Mouse (Mus musculus) adrenal gland, postnatal 36 days (tissue): ENCODE results near the gene Dock1. TPM values are rescaled to one million over a fixed set of nuclear protein-coding genes. Genes with fewer than 3 reads are reported as not detected.

Experiments
- DNase-seq, 2 experiments: peaks; one replicate each; pipeline ENCODE4 v3.0.0; 2021; ENCODE audit warnings: mixed read lengths in 1 of 2
- total RNA-seq, 2 experiments: library from RNA; stranded (reverse); gene quantifications; 2 replicates each; pipeline ENCODE4 v1.2.3; 2021

Gene Dock1
- total RNA-seq, 2 experiments from 2014 or later: 148 to 181 TPM

DNA sequence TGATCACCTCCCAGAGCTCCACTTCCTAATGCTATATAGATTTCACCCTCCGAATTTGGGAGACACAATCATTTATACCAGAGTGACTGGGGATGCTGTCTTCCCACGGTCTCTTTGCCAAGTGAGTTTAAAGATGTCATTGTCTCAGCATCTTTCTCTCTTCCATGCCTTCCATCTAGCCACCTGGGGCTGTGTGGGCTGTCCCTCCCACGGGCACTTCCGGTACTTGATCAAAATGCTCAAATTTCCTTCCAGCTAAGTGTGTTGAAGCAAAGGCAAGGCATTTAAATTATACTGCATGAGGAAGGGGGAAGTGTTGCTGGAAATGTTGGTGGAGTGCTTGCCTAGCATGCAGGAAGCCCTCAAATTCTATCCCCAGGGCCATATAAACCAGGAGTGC, 388.6 kb downstream of the Dock1 start:
- no peak for DNase-seq

GRCm38 (mm10) chr7:135059562-135059961, 389.1 kb downstream of the Dock1 start:
- DNase-seq: peak; percentile 29 to 37

GRCm38 (mm10) chr7:135063886-135064285, 393.4 kb downstream of the Dock1 start:
- DNase-seq: no peak

DNA sequence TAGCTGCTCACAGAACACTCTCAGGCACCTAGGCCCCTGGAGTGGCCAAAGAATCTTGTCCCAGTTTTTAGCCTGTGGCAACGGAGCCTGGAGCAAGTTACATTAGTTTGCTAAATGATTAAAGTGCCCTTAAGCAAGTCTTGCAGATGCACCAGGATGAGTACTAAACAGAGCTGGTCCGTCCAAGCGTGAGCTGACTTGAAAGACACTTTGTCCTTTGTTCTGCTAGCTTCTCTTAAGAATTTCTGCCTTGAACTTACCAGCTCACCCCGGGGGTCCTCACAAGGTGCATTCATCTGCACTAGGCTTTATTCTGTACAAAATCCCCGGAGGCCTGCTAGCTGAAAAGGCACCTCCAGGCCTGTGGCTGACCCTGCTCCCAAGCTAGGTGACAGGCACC, 394.8 kb downstream of the Dock1 start:
- no peak for DNase-seq

GRCm38 (mm10) chr7:135068887-135069286, 398.4 kb downstream of the Dock1 start:
- no peak for DNase-seq

GRCm38 (mm10) chr7:135076904-135077303, 406.4 kb downstream of the Dock1 start:
- DNase-seq: no peak

GRCm38 (mm10) chr7:135077340-135077739, 406.9 kb downstream of the Dock1 start:
- no peak for DNase-seq

GRCm38 (mm10) chr7:135077806-135078205, 407.4 kb downstream of the Dock1 start:
- DNase-seq: no peak

GRCm38 (mm10) chr7:135083421-135083820, 413.0 kb downstream of the Dock1 start:
- DNase-seq: no peak

DNA sequence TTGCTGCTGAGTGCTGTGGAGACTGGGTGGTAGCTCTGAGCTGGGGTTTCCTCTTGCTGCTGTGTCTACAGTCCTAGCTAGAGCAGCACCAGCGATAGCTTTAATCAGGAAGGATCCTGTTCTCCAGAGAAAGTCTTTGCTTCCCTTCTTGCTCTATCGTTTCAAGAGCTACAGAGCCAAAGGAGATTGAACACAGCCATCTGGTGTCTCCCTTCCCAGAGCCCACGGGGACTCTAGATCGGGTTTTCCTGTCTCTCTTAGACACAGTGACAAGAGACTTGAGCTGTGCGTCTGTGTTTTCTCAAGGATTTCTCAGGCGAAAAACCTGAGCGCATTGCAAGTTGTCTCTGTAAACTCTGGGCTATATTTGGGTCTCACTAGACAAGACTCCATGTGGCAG, 413.6 kb downstream of the Dock1 start:
- no peak for DNase-seq

GRCm38 (mm10) chr7:135086556-135086955, 416.1 kb downstream of the Dock1 start:
- peak; percentile 27 to 61 for DNase-seq

DNA sequence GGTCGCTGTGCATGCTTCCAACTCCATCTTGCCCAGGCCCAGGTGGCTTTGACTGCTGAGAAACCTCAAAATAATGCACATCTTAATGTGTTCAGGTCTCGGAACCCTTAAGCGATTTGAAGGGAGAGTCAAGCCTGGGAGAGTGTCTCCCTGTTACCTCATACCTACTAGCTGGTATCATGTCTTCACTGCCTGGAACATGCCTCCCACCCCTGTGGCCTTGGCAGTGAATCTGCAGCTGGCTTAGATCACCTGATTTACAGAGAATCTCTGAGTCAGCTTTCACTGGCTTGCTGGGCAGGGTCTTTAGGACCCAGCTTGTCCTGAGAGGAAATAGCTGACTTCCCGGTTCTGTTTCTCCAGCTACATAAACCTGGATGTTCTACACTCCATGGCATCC, 419.2 kb downstream of the Dock1 start:
- DNase-seq: peak; percentile 53 to 58

DNA sequence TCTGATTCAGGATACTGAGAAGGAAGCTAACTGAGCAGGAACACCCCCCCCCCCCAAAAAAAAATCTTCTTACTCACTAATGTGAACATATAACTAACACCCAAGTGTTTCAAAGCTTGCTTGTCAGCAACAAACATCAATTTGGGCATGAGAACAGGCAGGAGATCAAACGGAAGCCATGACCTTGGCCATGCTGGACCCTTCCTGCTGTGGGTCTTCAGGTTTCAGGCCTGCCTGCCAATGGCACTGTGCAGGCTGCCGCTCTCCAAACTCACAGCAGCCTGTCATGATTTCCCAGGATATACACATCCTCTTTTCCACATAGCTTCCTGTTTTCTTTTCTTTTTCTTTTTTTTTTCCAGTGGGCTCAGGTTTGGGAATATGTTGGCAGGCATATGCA, 423.4 kb downstream of the Dock1 start:
- peak; percentile 37 to 44 for DNase-seq

GRCm38 (mm10) chr7:135101921-135102320, 431.5 kb downstream of the Dock1 start:
- peak; percentile 64 to 71 for DNase-seq

DNA sequence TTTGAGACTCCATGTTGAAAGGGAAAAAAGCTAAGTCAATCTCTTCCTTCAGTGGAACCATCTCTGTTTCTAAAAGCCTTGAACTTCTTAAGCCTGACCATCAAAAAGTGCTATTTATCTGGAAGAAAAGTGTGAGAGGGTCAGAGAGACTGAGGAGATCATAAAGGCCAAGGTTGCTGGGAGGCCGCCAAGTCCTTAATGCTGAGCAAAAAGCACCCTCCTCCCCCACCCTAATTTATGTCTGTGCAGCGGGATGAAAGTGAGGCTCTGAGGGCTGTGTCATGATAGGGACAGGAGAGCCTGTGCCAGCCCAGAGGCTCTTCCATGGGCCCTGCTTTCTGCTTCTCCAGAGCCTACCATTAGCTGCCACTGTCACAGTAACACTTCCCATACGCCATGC, 436.1 kb downstream of the Dock1 start:
- DNase-seq: peak; percentile 89 to 91

DNA sequence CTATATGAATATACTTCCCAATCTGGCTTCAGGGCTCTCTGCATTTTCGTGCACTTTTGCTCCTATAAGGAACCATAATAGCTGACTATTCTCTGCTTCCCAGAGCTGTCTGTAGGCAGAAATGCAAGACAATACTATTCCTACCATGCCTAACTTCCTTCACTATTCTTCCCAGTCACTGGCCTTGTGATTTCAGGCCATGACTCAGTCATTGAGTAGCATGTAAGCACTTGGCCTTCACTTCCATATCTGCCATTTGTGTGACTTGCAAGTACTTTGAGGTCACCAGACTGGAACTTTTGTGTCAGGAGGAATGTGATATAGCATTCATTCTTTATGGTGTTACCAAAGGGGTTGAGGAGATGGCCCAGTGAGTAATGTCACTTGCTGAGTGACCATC, 439.9 kb downstream of the Dock1 start:
- DNase-seq: no peak

DNA sequence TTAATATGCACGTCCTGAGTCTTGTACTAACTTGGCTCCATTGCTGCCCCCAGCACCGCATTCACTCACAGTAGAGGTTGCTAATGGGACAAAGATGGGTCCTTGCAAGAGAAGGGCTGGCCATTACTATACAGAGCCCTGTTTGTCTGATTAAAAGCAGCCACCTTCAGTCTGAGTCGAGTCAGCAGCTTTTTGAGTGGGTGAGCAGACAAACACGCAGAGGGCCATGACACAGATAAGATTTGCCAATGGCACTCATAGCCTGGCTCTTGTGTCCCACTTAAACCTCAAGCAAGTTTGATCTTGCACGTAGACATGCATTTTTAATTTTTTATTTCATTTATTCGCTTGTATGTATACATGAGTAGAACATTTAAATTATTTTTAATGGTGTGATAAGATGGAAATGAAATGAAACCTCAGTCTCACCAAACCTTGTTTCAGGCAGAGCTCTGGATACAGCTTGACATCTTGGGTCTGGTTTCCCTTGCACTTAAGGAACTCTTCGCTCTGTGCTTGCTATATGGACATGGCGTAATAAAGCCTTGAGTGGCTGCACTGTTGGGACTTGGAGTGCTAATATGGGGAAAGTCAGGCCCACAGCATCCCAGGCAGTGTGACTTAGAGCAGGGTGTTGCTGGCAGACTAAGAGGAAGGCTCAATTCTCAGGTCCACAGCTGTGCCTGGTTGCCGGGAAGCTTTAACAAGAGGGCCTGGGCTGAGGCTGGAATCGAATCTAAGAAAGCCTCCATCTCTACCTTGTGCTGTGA, 455.0 kb downstream of the Dock1 start:
- no peak for DNase-seq

- DNase-seq: no peak
Observed at GRCm38 (mm10) chr7:135132461-135132860, 462.0 kb downstream of the Dock1 start.

GRCm38 (mm10) chr7:135134619-135135018, 464.2 kb downstream of the Dock1 start:
- DNase-seq: no peak

DNA sequence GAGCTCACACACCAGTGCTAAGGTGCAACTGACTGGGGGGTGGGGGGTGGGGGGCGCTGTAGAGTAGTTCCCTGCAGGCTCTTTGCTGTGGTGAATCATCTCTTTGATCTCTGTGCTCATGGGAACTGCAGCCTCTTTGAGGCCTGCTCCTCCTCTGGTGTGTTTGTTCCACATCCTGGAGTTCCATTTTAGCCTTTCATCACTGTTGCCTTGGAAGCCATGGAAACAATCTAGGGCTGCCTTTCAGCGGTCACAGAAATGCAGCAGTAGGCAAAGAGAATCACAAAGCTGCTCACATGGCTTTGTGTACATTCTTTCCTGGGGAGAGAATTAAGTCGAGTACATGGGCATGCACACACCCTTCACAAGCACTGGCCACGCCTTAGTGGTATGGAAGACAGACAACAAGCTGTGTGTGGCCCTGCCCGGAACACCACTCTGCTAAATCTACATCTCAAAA, 468.7 kb downstream of the Dock1 start:
- peak; percentile 4 to 34 for DNase-seq

GRCm38 (mm10) chr7:135144731-135145130, 474.3 kb downstream of the Dock1 start:
- DNase-seq: no peak

- DNase-seq: no peak
Observed at GRCm38 (mm10) chr7:135150926-135151325, 480.5 kb downstream of the Dock1 start.

- DNase-seq: no peak
Observed at GRCm38 (mm10) chr7:135157571-135157970, 487.1 kb downstream of the Dock1 start.

DNA sequence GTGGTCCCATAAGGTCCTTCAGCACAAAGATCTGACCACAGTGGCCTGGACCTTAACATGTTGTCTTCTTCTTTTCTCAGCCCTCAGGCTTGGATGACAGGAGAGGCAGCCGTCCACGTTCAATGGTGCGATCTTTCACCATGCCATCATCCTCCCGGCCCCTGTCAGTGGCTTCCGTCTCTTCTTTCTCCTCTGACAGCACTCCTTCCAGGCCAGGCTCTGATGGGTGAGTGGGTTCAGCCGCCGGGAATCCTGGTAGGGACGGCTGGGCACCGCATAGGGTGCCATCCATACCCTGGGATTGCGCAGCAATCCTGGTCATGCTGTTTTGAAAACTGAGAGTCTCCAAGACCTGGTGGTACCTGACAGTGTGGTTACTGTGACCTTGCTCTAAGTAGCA, 487.9 kb downstream of the Dock1 start:
- DNase-seq: no peak
